Mouse (Mus musculus) hindbrain, embryonic 11.5 days (tissue): Measurements from ENCODE around the gene Lrrc1. TPM values are rescaled to one million over a fixed set of nuclear protein-coding genes. Genes with fewer than 3 reads are reported as not detected.

ENCODE experiments used
- ATAC-seq: fragments of 200-750 bp; cut with Nextera tagmentation; 2 replicates; pipeline ENCODE4 v1.8.0; 2017; ENCODE audit warnings: mild to moderate bottlenecking, moderate TSS enrichment, moderate library complexity; ENCODE audit not compliant: low FRiP score
- DNase-seq: peaks from one replicate; pipeline ENCODE4 v3.0.0-alpha.2; 2015; ENCODE audit warnings: low spot score
- H3K27ac ChIP-seq: fragments of 300-500 bp; sonication (generic); 2 replicates; pipeline ENCODE4 v1.5.1; 2014; ENCODE audit warnings: mild to moderate bottlenecking, low read depth, low read length
- H3K27me3 ChIP-seq: fragments of 300-500 bp; sonication (generic); 2 replicates; pipeline ENCODE4 v1.6.1; 2014; ENCODE audit warnings: mild to moderate bottlenecking, low read length, moderate library complexity, mixed read lengths; ENCODE audit not compliant: control insufficient read depth, insufficient read depth
- H3K36me3 ChIP-seq: fragments of 300-500 bp; sonication (generic); 2 replicates; pipeline ENCODE4 v1.6.1; 2014; ENCODE audit warnings: mild to moderate bottlenecking, low read length, moderate library complexity, mixed read lengths; ENCODE audit not compliant: control insufficient read depth, insufficient read depth
- H3K4me1 ChIP-seq: fragments of 300-500 bp; sonication (generic); replicated peaks from 2 replicates; pipeline ENCODE4 v1.6.1; 2014; ENCODE audit warnings: low read length, mixed read lengths; ENCODE audit not compliant: control insufficient read depth, insufficient read depth
- H3K4me2 ChIP-seq: fragments of 300-500 bp; sonication (generic); replicated peaks from 2 replicates; pipeline ENCODE4 v1.6.1; 2014; ENCODE audit warnings: mild to moderate bottlenecking, low read depth, low read length
- H3K4me3 ChIP-seq: fragments of 300-500 bp; sonication (generic); 2 replicates; pipeline ENCODE4 v1.5.1; 2014; ENCODE audit warnings: low read depth, low read length
- H3K9ac ChIP-seq: fragments of 300-500 bp; sonication (generic); 2 replicates; pipeline ENCODE4 v1.6.1; 2014; ENCODE audit warnings: low read depth, low read length
- H3K9me3 ChIP-seq: fragments of 300-500 bp; sonication (generic); 2 replicates; pipeline ENCODE4 v1.6.1; 2016; ENCODE audit warnings: low read length; ENCODE audit not compliant: control insufficient read depth
- WGBS: fragments of 180-500 bp; shearing (Covaris S2); extraction: QIAGEN DNeasy Blood & Tissue Kit; methylation state at CpG from one replicate; pipeline ENCODE4 v1.1.7; 2014; 5-methylcytosine and 5-hydroxymethylcytosine counted together
- polyA plus RNA-seq: library from polyadenylated mRNA; unstranded; fragments of >200 nt; fragmentation: Nextera tagmentation; extraction: Ambion mirVana; gene quantifications from 2 replicates; pipeline ENCODE4 v1.2.1, GENCODE M21; 2014

Lrrc1 gene
- polyA plus RNA-seq, 1 experiment from 2014 or later, result 10.2 TPM

GRCm38 (mm10) chr9:77522476-77522875 lies 22.2 kb downstream of the Lrrc1 start:
- WGBS, result 96% methylated on average over 3 of the region's 3 CpGs
- Histone ChIP-seq H3K27ac (no peak overlapping the region), H3K4me1 (no peaks in the 10 kb centered on the region; the same call in 1 of the 2 replicates), H3K9me3 (no peaks in the 10 kb centered on the region), H3K4me3 (no peak overlapping the region), H3K27me3 (no peaks in the 10 kb centered on the region), H3K9ac (no peak overlapping the region), H3K4me2 (no peak overlapping the region), H3K36me3 (no peaks in the 10 kb centered on the region)
- ATAC-seq (0 out of 2 replicates have a peak, but pooled peaks have one; percentile 27), DNase-seq (no peak)

DNA sequence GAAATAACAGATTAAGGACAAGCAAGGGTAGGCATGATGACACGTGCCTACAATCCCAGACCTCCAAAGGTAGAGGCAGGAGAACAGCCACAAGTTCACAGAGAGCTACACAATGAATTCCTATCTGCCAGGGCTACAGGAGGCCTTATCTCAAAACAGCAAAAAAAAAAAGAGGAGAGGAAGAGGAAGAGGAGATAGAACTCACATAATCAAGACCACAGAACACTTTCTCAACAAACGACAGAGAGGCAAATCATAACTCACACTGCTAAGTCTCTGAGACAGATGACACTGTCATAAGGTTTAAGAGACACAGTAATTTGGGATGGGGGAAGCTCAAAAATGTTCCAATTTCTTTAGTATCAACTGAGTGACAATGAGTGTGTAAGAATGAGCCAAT lies 25.5 kb downstream of the Lrrc1 start:
- Histone ChIP-seq H3K27ac (no peak overlapping the region), H3K9me3 (no peaks in the 10 kb centered on the region), H3K4me1 (no peaks in the 10 kb centered on the region), H3K36me3 (no peaks in the 10 kb centered on the region), H3K27me3 (no peaks in the 10 kb centered on the region), H3K4me3 (no peak overlapping the region), H3K4me2 (no peak overlapping the region), H3K9ac (no peak overlapping the region)
- 86% methylated on average over 2 of the region's 2 CpGs for WGBS
- no peak for ATAC-seq
- DNase-seq, result no peak

- no peaks in the 10 kb centered on the region for H3K9me3 ChIP-seq
- DNase-seq, result no peak
- no peaks in the 10 kb centered on the region for H3K36me3 ChIP-seq
- WGBS, result 92% methylated on average over 7 of the region's 7 CpGs
- no peaks in the 10 kb centered on the region for H3K4me1 ChIP-seq
- H3K4me2 ChIP-seq, result no peak overlapping the region
- no peak overlapping the region for H3K4me3 ChIP-seq
- H3K27me3 ChIP-seq, result no peaks in the 10 kb centered on the region
- H3K27ac ChIP-seq, result no peak overlapping the region
- no peak for ATAC-seq
- H3K9ac ChIP-seq, result no peak overlapping the region
Measured at GRCm38 (mm10) chr9:77516782-77517364, 27.8 kb downstream of the Lrrc1 start.

GRCm38 (mm10) chr9:77513892-77514291 lies 30.8 kb downstream of the Lrrc1 start:
- WGBS, result 78% methylated on average over 3 of the region's 3 CpGs
- DNase-seq, result no peak

DNA sequence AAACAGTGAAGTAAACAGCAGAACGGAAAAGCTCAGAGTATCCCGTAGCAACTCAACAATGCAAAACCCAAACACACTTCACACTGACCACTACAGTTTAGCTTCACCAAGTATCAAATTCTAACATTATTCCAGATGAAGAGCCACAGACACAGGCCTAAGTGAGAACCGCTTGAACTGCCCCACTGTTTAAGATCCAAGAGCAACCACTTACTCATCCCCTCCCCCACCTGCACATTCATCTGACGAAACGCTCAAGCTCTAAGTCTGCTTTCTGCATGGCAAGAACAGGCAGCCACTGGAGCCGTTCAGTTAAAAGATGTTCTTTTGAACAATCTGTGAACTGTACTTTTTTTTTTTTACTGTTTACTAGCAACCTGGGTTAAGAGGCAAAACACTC lies 32.5 kb downstream of the Lrrc1 start:
- Histone ChIP-seq H3K9me3 (no peaks in the 10 kb centered on the region), H3K4me1 (no peaks in the 10 kb centered on the region), H3K4me2 (no peak overlapping the region), H3K27ac (no peak overlapping the region), H3K27me3 (no peaks in the 10 kb centered on the region), H3K4me3 (no peak overlapping the region), H3K36me3 (no peaks in the 10 kb centered on the region), H3K9ac (no peak overlapping the region)
- 53% methylated on average over 6 of the region's 6 CpGs for WGBS
- DNase-seq, result no peak
- no peak for ATAC-seq

More at GRCm38 (mm10) chr9:77513892-77514291, 30.8 kb downstream of the Lrrc1 start:
- Histone ChIP-seq H3K9me3 (no peaks in the 10 kb centered on the region), H3K27ac (no peak overlapping the region), H3K27me3 (no peaks in the 10 kb centered on the region), H3K36me3 (no peaks in the 10 kb centered on the region), H3K4me1 (no peaks in the 10 kb centered on the region), H3K4me3 (no peak overlapping the region), H3K4me2 (no peak overlapping the region), H3K9ac (no peak overlapping the region)
- ATAC-seq, result no peak

DNA sequence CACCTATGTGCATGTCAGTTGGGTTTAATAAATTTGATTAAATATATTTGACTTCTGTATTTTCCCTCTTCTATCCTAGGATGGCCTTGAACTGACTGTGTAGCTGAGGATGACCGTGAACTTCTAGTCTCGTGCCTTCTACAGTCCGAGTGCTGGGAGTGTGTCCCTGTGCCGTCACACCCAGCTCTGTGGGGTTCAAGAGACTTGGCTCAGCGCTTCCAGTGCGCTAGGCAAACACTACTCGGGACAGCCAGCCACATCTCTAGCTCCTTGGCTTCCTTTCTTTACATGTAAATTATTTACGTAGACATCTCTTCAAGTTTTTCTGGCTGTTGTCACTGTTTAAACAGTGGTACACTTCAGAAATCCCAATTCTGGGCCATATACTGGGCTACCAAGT lies 34.1 kb downstream of the Lrrc1 start:
- DNase-seq, result no peak
- Histone ChIP-seq H3K4me3 (no peak overlapping the region), H3K36me3 (no peaks in the 10 kb centered on the region)

DNA sequence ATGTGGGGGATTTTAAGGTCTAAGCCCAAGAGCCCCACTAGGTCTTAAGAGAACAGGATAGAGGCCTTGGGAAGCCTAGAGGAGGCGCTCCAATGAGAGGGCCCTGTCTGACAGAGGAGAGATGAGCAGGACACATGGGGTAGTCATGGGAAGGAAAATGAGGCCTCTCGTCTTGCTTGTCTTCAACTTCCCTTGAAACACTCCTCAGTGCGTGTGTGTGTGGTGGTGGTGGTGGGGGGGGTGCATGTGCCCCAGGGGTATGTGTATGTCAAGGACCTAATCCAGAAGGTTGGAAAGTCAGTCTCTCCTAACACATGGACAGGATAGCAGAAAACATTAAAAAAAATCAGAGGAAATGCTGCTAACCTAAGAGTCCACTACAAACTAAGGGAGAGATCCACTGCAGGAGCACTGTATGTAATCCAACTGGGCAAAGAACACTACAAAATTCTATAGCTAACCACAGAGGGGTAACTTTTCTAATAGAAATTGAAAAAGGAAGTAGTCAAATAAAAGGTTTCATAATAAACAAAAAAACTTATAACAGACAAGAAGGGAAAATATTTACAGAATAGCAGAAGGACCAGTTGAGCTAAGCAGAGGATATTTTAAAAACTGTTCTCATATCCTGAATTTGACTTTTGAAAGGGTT lies 36.8 kb downstream of the Lrrc1 start:
- 80% methylated on average over 3 of the region's 3 CpGs for WGBS
- DNase-seq (no peak), ATAC-seq (no peak)
- Histone ChIP-seq H3K9ac (no peak overlapping the region), H3K4me3 (no peak overlapping the region), H3K36me3 (no peaks in the 10 kb centered on the region), H3K9me3 (no peaks in the 10 kb centered on the region), H3K27me3 (no peaks in the 10 kb centered on the region), H3K4me2 (no peak overlapping the region), H3K27ac (no peak overlapping the region), H3K4me1 (peaks cover 4% of the 10 kb centered on the region)

More for the DNA sequence above, 34.1 kb downstream of the Lrrc1 start:
- ATAC-seq, result no peak
- Histone ChIP-seq H3K9ac (no peak overlapping the region), H3K4me2 (no peak overlapping the region), H3K27me3 (no peaks in the 10 kb centered on the region), H3K4me1 (no peaks in the 10 kb centered on the region), H3K9me3 (no peaks in the 10 kb centered on the region), H3K27ac (no peak overlapping the region)
- WGBS, result 84% methylated on average over 8 of the region's 8 CpGs

GRCm38 (mm10) chr9:77502548-77503438 lies 41.9 kb downstream of the Lrrc1 start:
- H3K4me3 ChIP-seq, result no peak overlapping the region
- no peaks in the 10 kb centered on the region for H3K36me3 ChIP-seq
- ATAC-seq, result peak; percentile 76
- no peak overlapping the region for H3K9ac ChIP-seq
- H3K27me3 ChIP-seq, result peaks cover 3% of the 10 kb centered on the region; the same call in 1 of the 2 replicates
- H3K4me2 ChIP-seq, result peak overlapping the region; percentile 17
- DNase-seq, result peak; percentile 53
- H3K27ac ChIP-seq, result peak overlapping the region; percentile 60; the same call in 1 of the 2 replicates
- H3K4me1 ChIP-seq, result peaks cover 5% of the 10 kb centered on the region
- H3K9me3 ChIP-seq, result no peaks in the 10 kb centered on the region
- 18% methylated on average over 14 of the region's 14 CpGs for WGBS
